Mouse (Mus musculus) neural tube, embryonic 14.5 days (tissue): ENCODE results near the gene Lmx1b. TPM values are rescaled to one million over a fixed set of nuclear protein-coding genes. Genes with fewer than 3 reads are reported as not detected.

Experiments used
- polyA plus RNA-seq: library from polyadenylated mRNA; unstranded; fragments of >200 nt; fragmentation: Nextera tagmentation; extraction: Ambion mirVana; gene quantifications from 2 replicates; pipeline ENCODE4 v1.2.1, GENCODE M21; 2014

The Lmx1b gene
- polyA plus RNA-seq, 1 experiment from 2014 or later = 16.3 TPM

Other genes starting within 250 kb of the Lmx1b start
- 9.6 and 12.9 TPM in 2 replicates for gene Zbtb34, start 209.2 kb downstream of the Lmx1b start, polyA plus RNA-seq
- 29.4 and 31.9 TPM in 2 replicates for gene Zbtb43, start 172.0 kb downstream of the Lmx1b start, polyA plus RNA-seq
- gene Mvb12b, start 247.4 kb upstream of the Lmx1b start, polyA plus RNA-seq = 54.0 and 56.8 TPM in 2 replicates